Mouse (Mus musculus) ES-E14 (cell line): ENCODE measurements around the gene Pax5. TPM values are rescaled to one million over a fixed set of nuclear protein-coding genes. Genes with fewer than 3 reads are reported as not detected.
A peak's percentile ranks its signal among the peaks of the same experiment; 100 is the strongest.

Experiments used
- DNase-seq: peaks from one replicate; pipeline ENCODE4 v3.0.0-alpha.2; 2013; ENCODE audit warnings: low read depth, low spot score
- H3K27ac ChIP-seq: 2 replicates; pipeline ENCODE4 v1.5.1; 2012; ENCODE audit warnings: low read depth, mild to moderate bottlenecking, low read length, moderate library complexity, mixed read lengths; ENCODE audit not compliant: poor library complexity, insufficient read depth, severe bottlenecking
- H3K36me3 ChIP-seq: 2 replicates; pipeline ENCODE4 v1.6.1; 2012; ENCODE audit warnings: mild to moderate bottlenecking, low read length, moderate library complexity, mixed read lengths; ENCODE audit not compliant: control insufficient read depth, poor library complexity, insufficient read depth, severe bottlenecking
- H3K4me1 ChIP-seq, 2 experiments: fragments of 150-350 bp in 1 of 2; sonication (generic) in 1 of 2; 2 replicates each; pipeline ENCODE4 v1.6.1; 2012; ENCODE audit warnings: low read length in 2 of 2, mild to moderate bottlenecking in 1 of 2, mixed read lengths in 1 of 2; ENCODE audit not compliant: control insufficient read depth in 2 of 2, insufficient read depth in 2 of 2, poor library complexity in 1 of 2
- H3K4me3 ChIP-seq, 2 experiments: fragments of 150-350 bp in 1 of 2; sonication (generic) in 1 of 2; 2 replicates each; pipeline ENCODE4 v1.5.1; 2012; ENCODE audit warnings: low read length in 2 of 2, low read depth in 1 of 2, mild to moderate bottlenecking in 1 of 2, mixed read lengths in 1 of 2; ENCODE audit not compliant: insufficient read depth in 1 of 2, poor library complexity in 1 of 2, severe bottlenecking in 1 of 2
- H3K9ac ChIP-seq: 2 replicates; pipeline ENCODE4 v1.6.1; 2012; ENCODE audit warnings: low read depth, mild to moderate bottlenecking, low read length, mixed read lengths; ENCODE audit not compliant: poor library complexity, insufficient read depth, severe bottlenecking
- H3K9me3 ChIP-seq: fragments of 150-350 bp; sonication (generic); 2 replicates; pipeline ENCODE4 v1.6.1; 2012; ENCODE audit warnings: low read depth, mild to moderate bottlenecking, low read length; ENCODE audit not compliant: control insufficient read depth, insufficient read depth
- CHD2 ChIP-seq: IDR thresholded peaks from 2 replicates; pipeline ENCODE4 v1.6.1; 2014; ENCODE audit warnings: mild to moderate bottlenecking, low read depth, low read length, inconsistent platforms
- HCFC1 ChIP-seq: IDR thresholded peaks from 2 replicates; pipeline ENCODE4 v1.6.1; 2012; ENCODE audit warnings: low read length, inconsistent platforms, borderline replicate concordance; ENCODE audit not compliant: insufficient read depth
- MAFK ChIP-seq: IDR thresholded peaks from 2 replicates; pipeline ENCODE4 v1.6.1; 2014; ENCODE audit warnings: mild to moderate bottlenecking, low read depth, low read length, inconsistent platforms; ENCODE audit not compliant: insufficient read depth
- ZC3H11A ChIP-seq: IDR thresholded peaks from 2 replicates; pipeline ENCODE4 v1.6.1; 2012; ENCODE audit warnings: low read depth, mild to moderate bottlenecking, inconsistent platforms, low read length, borderline replicate concordance
- ZNF384 ChIP-seq: IDR thresholded peaks from 2 replicates; pipeline ENCODE4 v1.6.1; 2012; ENCODE audit warnings: low read depth, low read length, inconsistent platforms
- in situ Hi-C, 2 experiments: fragments of 600-800 bp; cut with MboI; formaldehyde crosslinking; loops; one replicate each; pipeline ENCODE4 v1.15.1; 2025; ENCODE audit warnings: low sequenced_read_pairs in 2 of 2, inconsistent platforms in 1 of 2; ENCODE audit not compliant: unreplicated experiment in 2 of 2
- total RNA-seq: library from RNA; depleted of rRNA; stranded (reverse); fragments of 300-350 nt; gene quantifications from 2 replicates; pipeline ENCODE4 v1.2.3, GENCODE M21; 2012

The Pax5 gene
- total RNA-seq, 1 experiment, result 0.13 TPM

DNA sequence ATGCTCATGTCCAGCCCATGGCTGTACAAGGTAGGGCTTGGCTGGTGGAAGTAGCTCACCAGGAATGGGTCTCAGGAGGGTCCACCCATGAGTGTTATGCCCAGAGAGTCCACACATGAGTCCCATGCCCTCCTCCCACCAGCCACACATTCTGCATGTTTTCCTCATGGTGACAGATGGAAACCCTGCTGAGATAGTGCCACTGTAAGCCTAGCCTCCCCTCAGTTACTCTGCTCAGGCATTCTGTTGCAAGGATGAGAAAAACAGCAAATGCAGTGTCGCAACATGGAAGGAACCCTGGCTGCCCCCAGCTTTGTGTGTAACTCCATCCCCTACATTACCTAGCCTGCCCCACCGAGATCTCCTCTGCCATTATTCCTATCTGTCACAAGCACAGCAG, 117.2 kb downstream of the Pax5 start:
- in situ Hi-C loops, result no loop called here
- DNase-seq, result no peak
- Histone ChIP-seq H3K4me1 (no peaks in the 10 kb centered on the region), H3K9me3 (no peaks in the 10 kb centered on the region), H3K9ac (no peak overlapping the region), H3K36me3 (no peaks in the 10 kb centered on the region), H3K4me3 (no peak overlapping the region), H3K27ac (no peak overlapping the region)
- no peak for TF ChIP-seq MAFK
- no peak for TF ChIP-seq ZNF384
- TF ChIP-seq CHD2, result no peak
- no peak for TF ChIP-seq ZC3H11A
- TF ChIP-seq HCFC1, result no peak

DNA sequence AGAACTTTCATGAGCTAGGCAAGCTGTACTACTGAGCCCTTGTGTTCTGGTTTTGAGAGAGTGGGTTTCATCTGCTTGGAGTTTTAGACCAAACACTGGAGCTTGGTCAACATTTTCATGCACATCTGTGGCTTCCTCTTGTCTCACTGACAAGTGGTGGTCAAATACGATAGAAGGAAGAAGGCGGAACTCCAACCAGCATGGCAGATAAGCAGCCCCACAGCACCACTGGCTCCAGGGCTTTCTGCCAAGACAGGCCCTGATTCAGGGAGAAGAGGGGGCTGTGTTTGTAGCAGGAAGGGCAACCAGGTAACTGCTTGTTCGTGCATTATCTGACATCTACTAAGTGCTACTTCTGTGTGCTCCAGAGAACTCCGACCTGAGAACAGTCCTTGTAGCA, 127.6 kb downstream of the Pax5 start:
- no peak for DNase-seq
- no peak overlapping the region for H3K4me3 ChIP-seq
- H3K9me3 ChIP-seq, result no peaks in the 10 kb centered on the region
- H3K9ac ChIP-seq, result no peak overlapping the region
- TF ChIP-seq ZC3H11A, result no peak
- no peak for TF ChIP-seq ZNF384
- TF ChIP-seq MAFK, result no peak
- no peak for TF ChIP-seq HCFC1
- no peak for TF ChIP-seq CHD2
- H3K36me3 ChIP-seq, result no peaks in the 10 kb centered on the region
- no peak overlapping the region for H3K27ac ChIP-seq
- H3K4me1 ChIP-seq, result no peaks in the 10 kb centered on the region
- in situ Hi-C loops, result no loop called here

DNA sequence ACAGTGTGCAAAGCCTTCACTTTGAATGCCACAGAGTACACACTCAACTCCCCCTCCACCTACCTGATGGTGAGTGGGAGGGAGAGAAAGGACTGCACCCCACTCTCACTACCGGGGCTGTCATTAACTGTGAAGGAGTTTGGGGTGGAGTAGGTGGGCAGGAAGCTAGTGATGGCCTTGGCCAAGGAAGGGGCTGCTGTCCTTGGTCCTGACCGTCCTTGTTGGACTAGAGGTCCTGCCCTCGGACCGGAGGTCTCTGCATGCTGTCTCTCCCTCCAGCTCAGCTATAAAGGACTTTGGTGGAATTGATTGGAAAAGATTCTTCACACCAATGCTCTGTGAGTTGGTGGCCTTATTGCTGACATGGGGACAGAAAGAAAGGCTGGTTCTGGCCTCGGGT, 131.7 kb downstream of the Pax5 start:
- no peak for DNase-seq
- no peak for TF ChIP-seq HCFC1
- no peak for TF ChIP-seq MAFK
- no peak for TF ChIP-seq CHD2
- TF ChIP-seq ZNF384, result no peak
- no peak for TF ChIP-seq ZC3H11A
- Histone ChIP-seq H3K9me3 (no peaks in the 10 kb centered on the region), H3K27ac (no peak overlapping the region), H3K4me3 (no peak overlapping the region), H3K4me1 (no peaks in the 10 kb centered on the region), H3K36me3 (no peaks in the 10 kb centered on the region), H3K9ac (no peak overlapping the region)
- in situ Hi-C loops, result no loop called here

DNA sequence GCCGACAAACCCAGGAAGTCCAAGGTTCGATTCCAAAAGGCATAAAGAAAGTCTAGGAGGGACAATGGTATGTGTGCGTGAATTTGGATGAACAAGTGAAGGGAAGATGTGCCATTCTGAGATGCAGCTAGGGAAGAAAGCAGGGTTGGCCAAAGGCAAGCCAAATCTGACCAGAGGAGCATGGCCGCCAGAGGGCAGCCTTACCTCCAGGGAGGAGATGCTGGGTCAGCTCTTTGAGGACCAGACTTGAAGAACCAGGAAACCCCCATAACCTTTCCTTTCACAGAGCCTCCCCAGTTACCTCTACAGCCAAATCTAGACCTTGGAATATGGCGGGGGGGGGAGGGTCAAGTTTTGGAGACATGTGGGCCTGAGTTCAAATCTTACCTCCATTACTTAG, 133.0 kb downstream of the Pax5 start:
- Histone ChIP-seq H3K27ac (no peak overlapping the region), H3K9me3 (no peaks in the 10 kb centered on the region), H3K9ac (no peak overlapping the region), H3K4me1 (no peaks in the 10 kb centered on the region), H3K36me3 (no peaks in the 10 kb centered on the region), H3K4me3 (no peak overlapping the region)
- DNase-seq, result no peak
- in situ Hi-C loops, result no loop called here
- TF ChIP-seq CHD2, result no peak
- TF ChIP-seq MAFK, result peak; percentile 94
- peak; percentile 16; the same call in 1 of the 2 replicates for TF ChIP-seq ZC3H11A

DNA sequence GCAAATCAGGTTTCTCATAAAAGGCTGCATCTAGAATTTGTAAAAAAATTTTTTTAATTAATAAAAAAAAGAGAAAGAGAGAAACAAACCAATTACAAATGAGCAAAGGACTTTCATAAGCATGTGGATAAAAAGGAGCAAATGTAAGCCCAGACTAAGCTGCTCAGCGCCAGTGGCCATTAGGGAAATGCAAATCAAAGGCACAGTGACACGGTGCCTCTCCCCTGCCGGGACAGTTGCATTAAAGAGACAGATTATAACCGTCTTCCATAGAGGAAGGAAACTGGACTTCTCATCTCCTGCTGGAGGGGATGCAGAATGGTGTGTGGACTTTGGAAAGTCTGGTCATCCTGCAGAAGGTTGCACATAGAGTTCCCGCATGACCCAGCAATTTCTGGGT, 133.5 kb downstream of the Pax5 start:
- Histone ChIP-seq H3K4me3 (no peak overlapping the region), H3K36me3 (no peaks in the 10 kb centered on the region), H3K27ac (no peak overlapping the region), H3K9ac (no peak overlapping the region), H3K9me3 (no peaks in the 10 kb centered on the region), H3K4me1 (no peaks in the 10 kb centered on the region)
- no peak for TF ChIP-seq ZC3H11A
- no peak for TF ChIP-seq ZNF384
- no peak for TF ChIP-seq HCFC1
- no peak for TF ChIP-seq CHD2
- no peak for TF ChIP-seq MAFK
- no peak for DNase-seq
- in situ Hi-C loops, result no loop called here
